Mouse (Mus musculus) hindbrain, postnatal 0 days (tissue): ENCODE data around the gene Tlcd2. TPM values are rescaled to one million over a fixed set of nuclear protein-coding genes. Genes with fewer than 3 reads are reported as not detected.

Experiments used
- ATAC-seq: fragments of 200-750 bp; cut with Nextera tagmentation; 2 replicates; pipeline ENCODE4 v1.8.0; 2017; ENCODE audit warnings: mild to moderate bottlenecking, moderate TSS enrichment, moderate library complexity
- DNase-seq: peaks from one replicate; pipeline ENCODE4 v3.0.0-alpha.2; 2015; ENCODE audit warnings: low spot score
- H3K27ac ChIP-seq: fragments of 300-500 bp; sonication (generic); 2 replicates; pipeline ENCODE4 v1.5.1; 2014; ENCODE audit warnings: mild to moderate bottlenecking
- H3K27me3 ChIP-seq: fragments of 300-500 bp; sonication (generic); 2 replicates; pipeline ENCODE4 v1.6.1; 2014; ENCODE audit warnings: low read length, mixed read lengths; ENCODE audit not compliant: insufficient read depth
- H3K36me3 ChIP-seq: fragments of 300-500 bp; sonication (generic); 2 replicates; pipeline ENCODE4 v1.6.1; 2014; ENCODE audit warnings: low read length, mixed read lengths; ENCODE audit not compliant: insufficient read depth
- H3K4me1 ChIP-seq: fragments of 300-500 bp; sonication (generic); 2 replicates; pipeline ENCODE4 v1.6.1; 2014; ENCODE audit warnings: antibody characterized with exemption, low read length, mixed read lengths; ENCODE audit not compliant: insufficient read depth
- H3K4me2 ChIP-seq: fragments of 300-500 bp; sonication (generic); 2 replicates; pipeline ENCODE4 v1.6.1; 2014; ENCODE audit warnings: low read depth, mild to moderate bottlenecking, low read length, moderate library complexity, mixed read lengths
- H3K4me3 ChIP-seq: fragments of 300-500 bp; sonication (generic); 2 replicates; pipeline ENCODE4 v1.5.1; 2014; ENCODE audit warnings: low read length
- H3K9ac ChIP-seq: fragments of 300-500 bp; sonication (generic); replicated peaks from 2 replicates; pipeline ENCODE4 v1.6.1; 2014; ENCODE audit warnings: mild to moderate bottlenecking, low read length, moderate library complexity, mixed read lengths
- H3K9me3 ChIP-seq: fragments of 300-500 bp; sonication (generic); 2 replicates; pipeline ENCODE4 v1.6.1; 2016; ENCODE audit warnings: low read length, mixed read lengths
- CTCF ChIP-seq: IDR thresholded peaks from 2 replicates; pipeline ENCODE4 v1.5.1; 2016; ENCODE audit warnings: antibody characterized with exemption, control low read depth, low read depth
- WGBS: fragments of 180-500 bp; shearing (Covaris S2); extraction: QIAGEN DNeasy Blood & Tissue Kit; methylation state at CpG from one replicate; pipeline ENCODE4 v1.1.7; 2014; 5-methylcytosine and 5-hydroxymethylcytosine counted together
- polyA plus RNA-seq: library from polyadenylated mRNA; unstranded; fragments of >200 nt; fragmentation: Nextera tagmentation; extraction: Ambion mirVana; gene quantifications from 2 replicates; pipeline ENCODE4 v1.2.1, GENCODE M21; 2015
- total RNA-seq: library from RNA; depleted of rRNA; stranded (reverse); fragments of >200 nt; gene quantifications from 2 replicates; pipeline ENCODE4 v1.2.3, GENCODE M21; 2014

Tlcd2 gene
- total and polyA plus RNA-seq, 2 experiments from 2014 or later: 1.0 to 1.5 TPM

DNA sequence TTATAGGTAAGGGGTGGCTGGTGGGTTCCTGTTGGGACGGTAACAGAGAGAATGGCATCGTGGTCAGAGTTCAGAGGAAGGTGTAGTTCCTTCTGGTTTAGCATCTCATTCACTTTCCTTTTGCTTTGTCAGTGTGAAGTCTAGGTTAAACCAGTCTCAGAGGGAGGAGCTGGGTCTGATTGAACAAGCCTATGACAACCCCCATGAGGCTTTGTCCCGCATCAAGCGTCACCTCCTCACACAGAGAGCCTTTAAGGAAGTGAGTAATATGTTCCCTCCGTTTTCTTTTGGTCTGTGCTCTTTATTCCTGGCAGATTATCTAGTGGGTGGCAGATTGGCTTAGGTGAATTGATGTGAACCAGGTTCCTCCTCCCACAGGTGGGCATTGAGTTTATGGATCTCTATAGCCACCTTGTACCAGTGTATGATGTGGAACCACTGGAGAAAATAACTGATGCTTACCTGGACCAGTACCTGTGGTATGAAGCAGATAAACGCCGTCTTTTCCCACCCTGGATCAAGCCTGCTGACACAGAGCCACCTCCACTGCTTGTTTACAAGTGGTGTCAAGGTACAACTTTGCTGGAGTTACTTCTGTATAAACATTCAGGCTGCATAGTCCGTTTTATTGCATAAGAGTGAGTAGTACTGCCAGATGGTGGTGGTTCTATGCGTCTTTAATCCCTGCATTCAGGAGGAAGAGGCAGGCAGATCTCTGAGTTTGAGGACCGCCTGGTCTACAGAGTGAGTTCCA lies 33.0 kb downstream of the Tlcd2 start:
- no peak for ATAC-seq
- WGBS: 96% methylated on average over 10 of the region's 10 CpGs

GRCm38 (mm10) chr11:75498126-75498525 lies 36.6 kb downstream of the Tlcd2 start:
- no peak for TF ChIP-seq CTCF
- ATAC-seq: no peak
- no peaks in the 10 kb centered on the region for H3K27me3 ChIP-seq
- no peak overlapping the region for H3K4me2 ChIP-seq
- no peak overlapping the region for H3K27ac ChIP-seq
- WGBS: 81% methylated on average over 1 of the region's 1 CpGs
- DNase-seq: no peak
- no peak overlapping the region for H3K4me3 ChIP-seq
- no peaks in the 10 kb centered on the region for H3K4me1 ChIP-seq
- H3K9me3 ChIP-seq: no peaks in the 10 kb centered on the region
- H3K9ac ChIP-seq: no peak overlapping the region
- peaks cover 98% of the 10 kb centered on the region for H3K36me3 ChIP-seq

More for the DNA sequence above, 33.0 kb downstream of the Tlcd2 start:
- Histone ChIP-seq H3K4me3 (no peak overlapping the region), H3K27me3 (no peaks in the 10 kb centered on the region), H3K4me2 (no peak overlapping the region), H3K4me1 (no peaks in the 10 kb centered on the region), H3K36me3 (peaks cover 98% of the 10 kb centered on the region), H3K9ac (no peak overlapping the region), H3K9me3 (no peaks in the 10 kb centered on the region), H3K27ac (no peak overlapping the region)
- TF ChIP-seq CTCF: no peak
- no peak for DNase-seq

GRCm38 (mm10) chr11:75508162-75508561 lies 46.6 kb downstream of the Tlcd2 start:
- H3K9me3 ChIP-seq: no peaks in the 10 kb centered on the region
- no peak overlapping the region for H3K4me3 ChIP-seq
- peaks cover 9% of the 10 kb centered on the region for H3K4me1 ChIP-seq
- H3K4me2 ChIP-seq: no peak overlapping the region
- H3K27ac ChIP-seq: no peak overlapping the region
- TF ChIP-seq CTCF: no peak
- DNase-seq (no peak), ATAC-seq (no peak)
- WGBS: 92% methylated on average over 4 of the region's 4 CpGs
- H3K36me3 ChIP-seq: peaks cover 59% of the 10 kb centered on the region
- H3K9ac ChIP-seq: no peak overlapping the region
- H3K27me3 ChIP-seq: no peaks in the 10 kb centered on the region

- peaks cover 55% of the 10 kb centered on the region for H3K36me3 ChIP-seq
- no peak overlapping the region for H3K9ac ChIP-seq
- no peaks in the 10 kb centered on the region for H3K9me3 ChIP-seq
- DNase-seq: no peak
- TF ChIP-seq CTCF: no peak
- no peak overlapping the region for H3K4me2 ChIP-seq
- no peaks in the 10 kb centered on the region for H3K27me3 ChIP-seq
- no peak overlapping the region for H3K4me3 ChIP-seq
- peaks cover 9% of the 10 kb centered on the region for H3K4me1 ChIP-seq
- H3K27ac ChIP-seq: no peak overlapping the region
- no peak for ATAC-seq
- 84% methylated on average over 8 of the region's 8 CpGs for WGBS
These were observed 47.4 kb downstream of the Tlcd2 start for GRCm38 (mm10) chr11:75508904-75509303.

GRCm38 (mm10) chr11:75509741-75510626 lies 48.5 kb downstream of the Tlcd2 start, which contains the start of gene Rilp:
Gene Rilp (plus strand): TSS chr11:75510094.
- peak; percentile 84 for DNase-seq
- WGBS: 3% methylated on average over 43 of the region's 43 CpGs
- Histone ChIP-seq H3K4me3 (peak within 1 kb of the TSS; percentile 58), H3K27ac (peak within 1 kb of the TSS; percentile 87), H3K4me1 (peaks cover 9% of the 10 kb centered on the region), H3K9me3 (no peaks in the 10 kb centered on the region), H3K9ac (peak within 1 kb of the TSS; percentile 58), H3K4me2 (peak within 1 kb of the TSS; percentile 77), H3K36me3 (peaks cover 44% of the 10 kb centered on the region), H3K27me3 (no peaks in the 10 kb centered on the region)
- peak; percentile 41 for TF ChIP-seq CTCF
- ATAC-seq: peak; percentile 84

DNA sequence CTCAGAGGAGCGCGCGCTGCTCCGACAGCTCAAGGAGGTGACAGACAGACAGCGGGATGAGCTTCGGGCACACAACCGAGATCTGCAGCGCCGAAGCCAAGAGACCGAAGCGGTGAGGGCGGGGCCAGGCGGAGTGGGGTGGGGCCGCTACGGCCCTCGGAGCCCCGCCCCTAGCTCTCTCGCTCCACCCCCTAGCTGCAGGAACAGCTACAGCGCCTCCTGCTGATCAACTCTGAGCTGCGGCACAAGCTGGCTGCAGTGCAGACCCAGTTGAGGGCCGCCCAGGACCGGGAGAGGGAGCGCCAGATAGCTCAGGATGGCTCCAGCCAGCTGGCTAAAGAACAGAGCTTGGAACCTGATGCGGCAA lies 49.1 kb downstream of the Tlcd2 start:
- H3K27me3 ChIP-seq: no peaks in the 10 kb centered on the region
- peak; percentile 98 for TF ChIP-seq CTCF

More for the DNA sequence above, 49.1 kb downstream of the Tlcd2 start:
- peaks cover 9% of the 10 kb centered on the region for H3K4me1 ChIP-seq
- H3K4me2 ChIP-seq: peak overlapping the region; percentile 77
- peak overlapping the region; percentile 58 for H3K4me3 ChIP-seq
- ATAC-seq (peak; percentile 93), DNase-seq (peak; percentile 96)
- H3K9me3 ChIP-seq: no peaks in the 10 kb centered on the region
- under 1% methylated on average over 24 of the region's 24 CpGs for WGBS
- peak overlapping the region; percentile 58 for H3K9ac ChIP-seq
- peak overlapping the region; percentile 87 for H3K27ac ChIP-seq
- H3K36me3 ChIP-seq: peaks cover 39% of the 10 kb centered on the region
